Mouse (Mus musculus): ENCODE measurements at regions not wholly inside any gene's neighbourhood (a gene's known extent, or its start where the extent isn't known, plus 50 kb on each side); places are given as distances from the start of the nearest gene placed in this dataset.

- no peaks in the 10 kb centered on the region for H3K9me3 ChIP-seq (ENCODE audit: control insufficient read depth, low read length)
- DNase-seq (ENCODE audit: low spot score) = peak; percentile 34
- H3K9ac ChIP-seq = no peak overlapping the region
- no peak for ATAC-seq (ENCODE audit: low FRiP score)
- no peaks in the 10 kb centered on the region for H3K36me3 ChIP-seq (replicated peaks; ENCODE audit: control insufficient read depth, insufficient read depth)
- H3K4me1 ChIP-seq (replicated peaks; ENCODE audit: control insufficient read depth, insufficient read depth, low read length) = peaks cover 17% of the 10 kb centered on the region
- no peak overlapping the region for H3K4me3 ChIP-seq (replicated peaks; ENCODE audit: low read length)
- peak overlapping the region; percentile 88 for H3K27ac ChIP-seq
- no peak overlapping the region for H3K4me2 ChIP-seq (replicated peaks)
- H3K27me3 ChIP-seq (ENCODE audit: control insufficient read depth, insufficient read depth, low read length) = no peaks in the 10 kb centered on the region
Measured at GRCm38 (mm10) chr4:54651646-54652110, 293.2 kb upstream of the Zfp462 start.

- WGBS = 9% methylated on average over 11 of the region's 11 CpGs
- no peak overlapping the region for H3K4me3 ChIP-seq (replicated peaks; ENCODE audit: low read length)
- no peaks in the 10 kb centered on the region for H3K27me3 ChIP-seq (ENCODE audit: control insufficient read depth, insufficient read depth, low read length)
- H3K9me3 ChIP-seq (ENCODE audit: control insufficient read depth, low read length) = no peaks in the 10 kb centered on the region
- DNase-seq (ENCODE audit: low spot score) (peak; percentile 45), ATAC-seq (ENCODE audit: low FRiP score) (peak; percentile 90)
- H3K9ac ChIP-seq = peak overlapping the region; percentile 42
- peak overlapping the region; percentile 32 for H3K4me2 ChIP-seq (replicated peaks)
- peak overlapping the region; percentile 88 for H3K27ac ChIP-seq
- peaks cover 17% of the 10 kb centered on the region for H3K4me1 ChIP-seq (replicated peaks; ENCODE audit: control insufficient read depth, insufficient read depth, low read length)
- H3K36me3 ChIP-seq (replicated peaks; ENCODE audit: control insufficient read depth, insufficient read depth) = no peaks in the 10 kb centered on the region
Measured at GRCm38 (mm10) chr4:54652111-54653021, 292.5 kb upstream of the Zfp462 start.

DNA sequence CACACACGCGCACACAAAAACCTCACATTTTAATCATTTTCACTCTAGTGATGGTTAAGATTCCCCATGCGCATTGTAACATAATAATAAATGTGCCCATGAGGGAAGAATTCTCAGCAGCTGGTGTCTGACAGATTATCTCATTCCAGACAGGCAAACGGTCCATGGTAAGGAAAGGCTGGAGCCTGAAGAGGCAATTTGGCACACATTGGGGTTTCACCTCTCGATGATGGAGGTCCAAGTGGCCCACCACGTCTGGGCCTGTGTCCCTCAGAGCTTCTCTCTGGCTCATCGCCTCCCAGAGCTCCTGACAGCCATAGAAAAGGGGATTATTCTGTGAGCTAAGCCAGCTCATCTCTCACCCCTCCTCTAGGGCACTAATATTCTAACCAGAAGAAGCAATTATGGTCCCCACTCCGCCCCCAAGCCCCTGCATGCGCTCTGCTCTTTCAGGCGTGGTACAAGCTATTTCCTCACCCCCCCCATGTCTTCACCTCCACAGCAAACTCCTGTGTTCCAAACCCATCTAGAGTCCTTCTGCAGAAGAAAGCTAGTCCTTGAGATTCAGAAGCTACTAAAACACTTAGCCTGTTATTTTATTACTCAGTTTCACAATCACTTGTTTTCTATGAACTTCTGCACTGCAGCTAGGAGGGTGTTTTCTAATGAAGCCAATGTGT, 291.6 kb upstream of the Zfp462 start:
- Histone ChIP-seq H3K9me3 (ENCODE audit: control insufficient read depth, low read length) (no peaks in the 10 kb centered on the region), H3K9ac (peak overlapping the region; percentile 42), H3K27ac (peak overlapping the region; percentile 88), H3K4me1 (replicated peaks; ENCODE audit: control insufficient read depth, insufficient read depth, low read length) (peaks cover 17% of the 10 kb centered on the region), H3K4me3 (replicated peaks; ENCODE audit: low read length) (no peak overlapping the region), H3K36me3 (replicated peaks; ENCODE audit: control insufficient read depth, insufficient read depth) (no peaks in the 10 kb centered on the region), H3K4me2 (replicated peaks) (peak overlapping the region; percentile 32), H3K27me3 (ENCODE audit: control insufficient read depth, insufficient read depth, low read length) (no peaks in the 10 kb centered on the region)
- ATAC-seq (ENCODE audit: low FRiP score) (peak; percentile 76), DNase-seq (ENCODE audit: low spot score) (peak; percentile 63)
- WGBS = 14% methylated on average over 10 of the region's 10 CpGs
